Mouse (Mus musculus): ENCODE results near the gene Uggt2.

Uggt2 gene

GRCm38 (mm10) chr14:119027675-119028253 lies 71.5 kb downstream of the Uggt2 start:
- DNase-seq = no peak

- DNase-seq = peak; percentile 79
These were observed 72.1 kb downstream of the Uggt2 start for GRCm38 (mm10) chr14:119027130-119027529.

GRCm38 (mm10) chr14:119025889-119026288 lies 73.3 kb downstream of the Uggt2 start:
- peak; percentile 53 for DNase-seq

- no peak for DNase-seq
These were observed 85.7 kb downstream of the Uggt2 start for GRCm38 (mm10) chr14:119013549-119013948.

- peak; percentile 77 for DNase-seq
These were observed 86.4 kb downstream of the Uggt2 start for GRCm38 (mm10) chr14:119012607-119013431.

- DNase-seq = no peak
These were observed 89.7 kb downstream of the Uggt2 start for GRCm38 (mm10) chr14:119009531-119009930.

GRCm38 (mm10) chr14:119008031-119008590 lies 91.1 kb downstream of the Uggt2 start:
- no peak for DNase-seq

- peak; percentile 96 for DNase-seq
These were observed 91.9 kb downstream of the Uggt2 start for GRCm38 (mm10) chr14:119007103-119007951.

- peak; percentile 36 for DNase-seq
These were observed 92.7 kb downstream of the Uggt2 start for GRCm38 (mm10) chr14:119006441-119007102.

- no peak for DNase-seq
These were observed 93.4 kb downstream of the Uggt2 start for GRCm38 (mm10) chr14:119005834-119006233.

GRCm38 (mm10) chr14:119003320-119003719 lies 95.9 kb downstream of the Uggt2 start:
- DNase-seq = peak; percentile 67

- no peak for DNase-seq
These were observed 103.9 kb downstream of the Uggt2 start for GRCm38 (mm10) chr14:118995226-118995925.

- no peak for DNase-seq
These were observed 111.4 kb downstream of the Uggt2 start for GRCm38 (mm10) chr14:118987523-118988496.

GRCm38 (mm10) chr14:118986653-118987522 lies 112.3 kb downstream of the Uggt2 start:
- DNase-seq = peak; percentile 81

GRCm38 (mm10) chr14:118984161-118984560 lies 115.1 kb downstream of the Uggt2 start:
- DNase-seq = no peak

- no peak for DNase-seq
These were observed 115.8 kb downstream of the Uggt2 start for GRCm38 (mm10) chr14:118983396-118983795.

GRCm38 (mm10) chr14:118982429-118983045 lies 116.7 kb downstream of the Uggt2 start:
- DNase-seq = peak; percentile 67

GRCm38 (mm10) chr14:118981711-118982428 lies 117.4 kb downstream of the Uggt2 start:
- DNase-seq = peak; percentile 45
